Mouse (Mus musculus): ENCODE measurements around the gene Syne1.

Gene Syne1

DNA sequence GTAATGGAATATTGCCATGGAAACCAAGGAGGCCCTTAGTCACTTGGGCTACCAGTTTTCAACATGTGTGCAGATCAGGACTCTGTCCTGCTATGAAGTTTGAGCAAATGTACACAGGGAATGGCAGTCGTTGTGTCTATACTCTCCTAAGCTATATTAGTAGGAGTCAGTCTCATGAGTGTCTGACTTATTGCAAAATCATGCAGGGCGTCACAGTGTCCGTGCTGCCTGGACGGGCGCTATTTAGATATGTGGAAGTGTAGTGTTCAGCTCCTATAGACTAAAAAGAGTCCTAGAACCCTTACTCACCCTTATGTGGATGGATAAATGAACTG is 261.7 kb downstream of the Syne1 start:
- DNase-seq = no peak

DNA sequence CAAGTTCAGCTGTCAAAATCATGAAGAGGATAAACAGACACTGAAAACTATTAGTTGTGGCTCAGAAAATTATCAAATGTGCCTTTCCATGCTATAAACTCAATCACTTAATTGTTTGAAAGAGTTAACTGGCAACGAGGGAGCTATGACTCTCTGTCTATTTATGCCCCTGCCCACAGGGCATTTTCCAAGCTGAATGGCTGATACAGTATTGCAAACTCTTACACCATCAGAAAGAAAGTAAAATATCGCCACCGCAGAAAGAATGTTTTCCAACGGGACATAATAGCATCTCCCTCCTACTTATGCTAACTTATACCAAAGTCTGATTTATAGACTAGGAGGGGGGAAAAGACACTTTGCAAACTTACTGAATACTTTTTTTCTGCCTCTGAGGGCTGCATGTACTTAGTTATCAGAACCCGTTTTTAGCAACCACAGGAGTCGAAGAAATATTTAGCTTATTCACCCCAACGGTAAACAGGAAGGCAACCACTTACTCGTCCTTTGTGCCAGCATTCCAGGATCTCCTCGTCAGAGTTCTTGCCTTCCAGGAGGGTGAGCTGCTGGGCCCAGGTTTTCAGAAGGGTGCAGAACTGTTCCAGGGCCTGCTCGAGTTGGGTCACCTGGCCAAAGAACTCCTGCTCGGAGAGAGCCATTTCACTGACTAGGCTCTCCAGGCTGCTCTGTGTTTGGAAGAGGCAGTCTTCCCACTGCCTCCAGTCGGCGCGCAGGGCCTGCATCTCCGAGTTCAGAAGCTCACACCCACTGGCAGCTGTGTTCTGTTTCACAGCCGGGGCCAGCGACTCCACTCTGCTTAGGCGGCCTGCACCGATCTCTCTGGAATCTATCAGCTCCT is 262.3 kb downstream of the Syne1 start:
- DNase-seq = peak; percentile 51

DNA sequence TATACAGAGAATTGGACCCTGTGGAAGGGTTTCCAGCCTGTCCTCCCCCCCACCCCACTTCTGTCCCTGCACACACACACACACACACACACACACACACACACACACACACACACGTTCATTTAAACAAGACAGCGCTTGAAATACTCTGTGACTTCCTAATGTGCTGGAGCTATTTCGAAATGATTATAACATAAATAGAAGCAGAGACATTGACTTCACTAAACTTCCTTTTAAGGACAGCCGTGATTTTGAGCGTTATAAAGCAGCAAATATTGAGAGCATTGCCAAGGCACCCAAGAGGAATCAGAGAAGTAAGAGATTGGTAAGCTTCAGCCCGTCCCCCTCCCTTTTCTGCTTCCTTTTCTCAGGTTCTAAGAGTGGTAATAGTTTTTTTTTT is 263.0 kb downstream of the Syne1 start:
- no peak for DNase-seq

DNA sequence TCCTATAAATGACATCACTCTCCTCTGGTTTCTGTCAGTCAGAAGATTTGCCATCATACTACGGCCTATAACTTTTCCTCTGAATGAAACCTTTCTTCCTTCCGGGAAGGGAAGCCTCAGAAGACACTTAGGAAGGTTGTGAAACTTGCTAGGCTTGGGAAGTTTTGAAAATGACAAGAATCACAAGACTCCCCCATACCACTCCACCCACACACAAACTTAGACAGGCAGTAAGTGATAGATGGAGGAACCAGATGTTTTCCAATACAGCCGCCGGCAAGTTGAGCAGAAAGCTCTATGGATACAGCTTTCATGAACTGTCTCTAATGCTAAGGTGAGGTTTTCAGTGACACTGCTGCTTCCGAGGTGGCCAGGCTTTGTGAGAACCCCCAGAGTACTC is 275.5 kb downstream of the Syne1 start:
- DNase-seq = no peak

DNA sequence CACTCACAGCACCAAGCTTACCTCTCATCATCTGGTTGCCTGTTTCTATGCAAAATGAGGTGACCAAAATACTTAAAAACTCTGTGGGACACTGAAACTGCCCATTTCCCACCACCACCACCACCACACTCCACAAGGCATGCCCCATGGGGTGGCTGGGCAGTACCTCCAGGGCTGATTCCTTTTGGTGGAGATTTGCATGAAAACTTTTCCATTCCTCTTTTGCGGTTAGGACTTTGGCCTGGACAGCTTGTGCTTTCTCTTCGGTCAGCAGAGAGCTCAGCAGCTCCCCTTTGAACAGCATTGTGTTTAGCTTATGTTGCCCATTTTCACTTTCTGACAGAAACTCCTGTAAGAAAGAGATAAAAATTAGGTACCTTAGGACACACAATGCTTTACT is 280.6 kb downstream of the Syne1 start:
- no peak for DNase-seq

DNA sequence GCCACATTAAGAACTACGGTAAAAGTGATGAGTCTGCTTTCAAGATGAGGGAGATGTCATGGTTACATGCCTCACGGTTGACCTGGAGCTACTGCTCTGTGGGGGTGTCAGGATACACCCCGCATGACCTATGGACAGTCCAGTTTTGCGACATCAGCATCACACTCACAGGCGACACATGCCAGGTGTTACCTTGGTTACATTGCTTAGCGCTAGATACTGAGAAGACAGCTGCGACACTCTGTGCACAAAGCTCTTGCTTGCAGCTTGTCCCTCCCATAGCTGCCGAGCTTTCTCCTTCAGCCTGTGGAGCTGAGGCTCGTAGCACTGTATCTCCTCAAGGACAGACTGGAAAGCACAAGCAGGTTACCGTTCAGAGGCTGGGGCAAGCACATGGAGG is 286.9 kb downstream of the Syne1 start:
- DNase-seq = peak; percentile 34

DNA sequence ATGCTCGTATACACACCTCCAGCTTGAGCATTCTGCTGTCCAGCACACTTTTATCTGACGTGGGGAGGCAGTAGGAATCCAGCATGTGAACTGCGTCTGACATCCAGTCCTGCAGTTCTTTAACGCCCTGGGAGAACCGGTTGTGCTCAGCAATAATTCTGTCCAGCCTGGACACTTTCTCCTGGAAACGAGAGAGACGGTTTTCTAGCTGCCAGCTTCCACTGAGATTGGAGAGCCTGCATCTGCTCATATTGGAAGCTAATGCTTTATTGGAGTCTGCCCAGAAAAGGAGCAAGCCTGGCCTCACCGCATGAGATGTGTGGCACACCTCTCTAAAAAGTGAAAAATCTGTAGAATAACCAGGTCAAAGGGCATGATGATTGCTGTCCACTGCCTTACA is 288.6 kb downstream of the Syne1 start:
- DNase-seq = no peak

DNA sequence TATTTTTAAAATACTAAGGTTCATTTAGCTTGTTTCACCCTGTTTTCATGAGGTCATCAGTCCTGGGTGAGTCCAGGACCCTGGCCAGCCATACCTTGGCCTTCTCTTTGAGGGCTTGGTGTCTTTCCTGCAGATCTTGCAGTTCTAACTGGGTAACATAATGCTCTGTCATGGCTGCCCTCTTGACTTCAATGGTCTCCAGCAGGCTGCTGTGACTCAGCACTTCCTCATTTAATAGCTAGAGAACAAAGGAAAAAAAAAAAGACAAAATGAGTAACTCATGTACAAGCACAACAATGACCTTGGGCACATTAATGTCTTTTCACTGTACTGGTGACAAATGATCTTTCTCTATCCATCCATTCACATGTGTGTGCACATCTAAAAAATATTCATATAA is 294.6 kb downstream of the Syne1 start:
- no peak for DNase-seq

DNA sequence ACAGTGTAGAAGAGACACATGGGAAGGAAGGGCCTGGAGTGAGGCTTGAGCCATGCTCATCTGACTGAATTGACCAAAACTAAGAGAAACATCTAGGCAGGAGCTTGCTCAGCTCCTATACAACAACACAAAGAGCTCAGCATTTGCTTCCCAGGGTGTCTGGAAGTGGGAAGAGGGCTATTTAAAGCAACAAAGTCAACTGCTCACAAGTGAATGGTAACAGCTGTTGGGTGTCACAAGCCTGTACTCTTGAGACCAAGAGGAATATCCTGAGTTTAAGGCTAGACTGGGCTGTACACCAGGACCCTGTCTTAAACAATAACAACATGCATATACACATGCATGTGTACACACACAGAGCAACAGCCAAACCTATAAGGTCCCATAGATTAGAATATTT is 297.5 kb downstream of the Syne1 start:
- no peak for DNase-seq

DNA sequence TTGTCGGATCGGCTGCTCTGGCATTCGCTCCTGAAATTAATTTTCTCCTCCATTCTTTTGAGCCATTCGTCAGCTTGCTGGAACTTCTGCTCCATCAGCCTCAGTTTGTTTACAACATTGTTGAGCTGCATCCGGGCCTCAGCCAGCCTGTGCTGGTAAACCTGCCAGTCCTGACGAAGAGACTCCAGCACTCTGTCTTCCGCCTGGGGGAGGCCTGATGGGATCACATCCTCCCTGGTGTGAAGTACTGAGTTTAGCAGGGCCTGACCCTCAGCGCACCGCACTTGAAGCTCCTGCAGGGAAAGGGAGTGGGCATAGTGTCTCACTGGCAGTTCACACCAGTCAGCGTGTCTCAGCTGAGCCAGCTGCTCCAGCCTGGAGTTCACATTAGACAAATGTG is 300.6 kb downstream of the Syne1 start:
- no peak for DNase-seq

DNA sequence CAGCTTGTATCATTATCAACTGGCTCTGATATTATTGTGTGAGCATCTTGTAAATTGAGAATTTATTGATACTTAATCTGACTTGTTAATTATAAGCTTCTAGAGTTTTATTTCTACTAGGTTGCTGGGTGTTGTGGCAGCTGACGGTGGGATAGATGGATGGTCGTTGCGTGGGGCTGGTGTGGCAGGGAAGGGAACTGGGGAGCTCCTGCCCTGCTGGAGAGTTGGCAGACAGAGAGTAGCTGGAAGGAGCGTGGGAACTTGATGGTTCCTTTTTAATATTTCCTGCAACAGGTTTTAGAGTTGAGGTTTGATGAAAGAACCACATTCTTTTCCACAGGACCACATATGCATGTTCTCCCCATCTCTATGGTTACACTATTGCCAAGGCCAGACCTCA is 311.6 kb downstream of the Syne1 start:
- DNase-seq = no peak

DNA sequence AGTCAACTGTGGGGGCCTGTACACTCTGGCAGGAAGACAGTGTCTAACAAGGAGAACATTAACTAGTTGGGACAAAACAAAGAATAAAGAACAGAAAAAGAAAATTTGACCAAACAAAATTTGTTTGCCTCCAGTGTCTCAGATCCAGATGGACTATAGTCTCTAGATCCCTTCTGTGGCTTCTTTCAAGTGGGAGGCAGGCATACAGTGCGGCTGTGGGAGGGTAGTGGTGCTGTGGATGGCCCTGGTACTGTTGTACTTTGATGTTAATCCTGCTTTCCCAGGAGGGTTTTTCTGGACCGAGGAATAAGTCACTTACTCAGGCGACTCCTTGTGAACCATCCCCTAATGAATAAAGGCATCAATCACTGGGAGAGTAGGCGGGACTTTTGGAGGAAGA is 314.4 kb downstream of the Syne1 start:
- DNase-seq = no peak

DNA sequence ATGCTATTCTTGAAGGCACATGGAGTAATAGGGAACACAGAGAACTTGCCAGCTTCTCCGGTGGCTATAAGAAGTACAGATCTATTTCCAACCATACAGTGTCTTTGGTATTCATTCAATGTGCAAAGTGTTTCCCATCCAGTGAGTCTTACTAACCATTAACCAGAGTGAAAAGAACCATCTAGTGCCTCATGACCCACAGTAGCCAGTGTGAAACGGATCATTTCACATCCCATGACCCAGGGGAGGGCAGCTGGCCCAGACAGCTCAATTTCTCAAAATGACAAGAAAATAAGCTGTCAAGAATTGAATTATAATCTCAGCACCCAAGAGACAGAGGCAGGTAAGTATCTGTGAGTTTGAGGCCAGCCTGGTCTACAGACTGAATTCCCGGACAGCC is 315.1 kb downstream of the Syne1 start:
- DNase-seq = no peak

DNA sequence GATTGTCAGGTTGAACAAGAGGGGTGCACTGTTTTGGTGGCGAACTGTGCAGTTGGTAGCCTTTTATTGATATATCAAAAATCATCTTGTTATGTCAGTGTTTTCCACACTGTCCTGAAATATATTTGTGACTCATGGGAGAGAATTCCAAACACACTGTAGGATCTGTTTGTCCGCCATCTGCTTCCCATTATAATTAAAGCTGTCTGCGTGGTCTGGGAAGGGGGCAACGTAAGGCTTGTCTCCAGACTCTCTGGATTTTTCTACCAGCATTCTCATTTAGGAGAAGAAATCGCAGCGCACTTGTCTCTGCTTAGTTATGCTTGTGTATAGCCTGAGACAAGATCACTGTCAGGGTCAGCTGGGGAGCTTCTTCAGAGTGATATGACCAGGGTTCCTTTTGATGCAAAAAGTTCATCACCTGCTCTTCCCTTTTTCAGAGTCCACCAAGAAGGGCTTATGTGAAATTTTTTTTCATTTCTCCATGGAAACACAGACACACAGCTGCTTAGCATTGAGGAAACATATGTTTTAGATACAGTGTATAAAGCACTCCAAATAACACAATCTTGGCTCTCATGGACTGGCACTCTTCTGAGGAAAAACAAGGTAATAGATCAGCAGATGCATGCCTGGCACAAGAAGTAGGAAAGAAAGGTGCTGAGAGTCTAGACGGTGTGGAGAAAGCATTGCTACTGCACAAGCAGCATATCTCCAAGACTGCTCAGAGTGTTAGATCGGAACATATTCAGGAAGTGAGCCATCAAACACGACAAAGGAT is 316.4 kb downstream of the Syne1 start:
- no peak for DNase-seq

DNA sequence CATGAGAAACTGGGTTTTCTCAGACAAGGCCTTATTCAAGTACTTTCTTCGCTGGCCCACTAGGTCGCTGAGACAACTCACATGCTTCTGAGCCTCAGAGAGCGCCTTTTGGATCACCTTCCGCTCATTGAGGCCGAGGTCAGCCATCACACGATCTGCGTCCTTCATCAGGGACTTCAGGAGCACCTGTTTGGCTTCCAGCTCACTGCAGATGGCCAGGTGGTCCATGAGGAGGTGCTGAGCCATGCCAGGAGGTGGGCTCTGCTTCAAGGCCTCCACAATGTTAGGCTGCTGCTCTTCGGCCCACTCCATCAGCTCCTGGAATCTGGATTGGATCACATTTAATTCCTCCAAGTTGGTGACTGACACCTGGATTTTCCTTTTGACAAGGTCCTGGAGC is 322.2 kb downstream of the Syne1 start:
- no peak for DNase-seq

DNA sequence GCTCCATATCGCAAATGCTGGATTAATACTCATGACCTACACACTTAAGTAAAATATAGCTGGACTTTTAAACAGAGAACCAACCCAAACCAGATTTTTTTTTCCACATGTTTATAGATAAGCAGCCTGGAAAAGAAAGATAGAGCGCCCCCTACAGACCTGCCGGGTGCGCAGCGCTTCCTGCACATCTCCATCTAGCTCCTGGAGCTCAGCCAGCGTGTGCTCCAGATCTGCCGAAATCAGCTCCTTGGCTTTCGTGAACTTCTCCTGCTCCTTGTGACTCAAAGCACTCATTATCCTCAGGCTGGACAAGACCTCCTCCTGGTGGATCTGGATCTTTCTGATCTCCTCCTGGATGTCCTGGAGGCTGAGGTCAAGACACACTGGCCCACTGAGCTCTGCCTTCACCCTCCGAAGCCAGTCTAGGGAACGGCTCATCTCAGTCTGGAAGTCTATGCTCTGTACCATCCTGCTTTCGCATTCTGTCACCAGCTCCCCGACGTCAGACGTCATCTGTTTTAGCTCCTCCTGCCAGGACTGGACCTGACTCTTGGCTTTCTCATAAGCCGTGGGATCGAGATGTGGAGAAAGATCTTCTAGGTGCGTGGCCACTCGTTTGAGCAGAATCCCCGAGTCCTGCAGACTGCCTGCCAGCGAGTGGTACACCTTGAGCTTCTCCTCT is 323.7 kb downstream of the Syne1 start:
- no peak for DNase-seq

DNA sequence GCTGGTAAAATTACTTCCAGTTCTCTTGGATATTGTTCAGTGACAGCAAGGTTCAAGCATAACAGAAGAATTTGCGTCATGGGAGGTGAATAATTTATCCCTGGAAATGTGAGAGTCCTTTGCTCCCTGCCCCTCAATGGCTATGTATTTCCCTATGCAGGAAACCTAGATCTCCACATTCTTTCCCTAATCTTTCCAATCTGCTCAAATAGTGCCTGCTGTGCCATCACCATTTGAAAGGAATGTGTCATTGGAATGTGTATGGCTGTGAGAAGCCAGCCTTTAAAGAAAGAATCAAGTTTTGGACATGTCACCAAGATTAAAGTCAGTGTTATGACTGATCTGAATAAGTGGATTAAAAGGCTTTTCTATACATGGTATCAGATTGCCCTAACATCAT is 335.3 kb downstream of the Syne1 start:
- DNase-seq = no peak

DNA sequence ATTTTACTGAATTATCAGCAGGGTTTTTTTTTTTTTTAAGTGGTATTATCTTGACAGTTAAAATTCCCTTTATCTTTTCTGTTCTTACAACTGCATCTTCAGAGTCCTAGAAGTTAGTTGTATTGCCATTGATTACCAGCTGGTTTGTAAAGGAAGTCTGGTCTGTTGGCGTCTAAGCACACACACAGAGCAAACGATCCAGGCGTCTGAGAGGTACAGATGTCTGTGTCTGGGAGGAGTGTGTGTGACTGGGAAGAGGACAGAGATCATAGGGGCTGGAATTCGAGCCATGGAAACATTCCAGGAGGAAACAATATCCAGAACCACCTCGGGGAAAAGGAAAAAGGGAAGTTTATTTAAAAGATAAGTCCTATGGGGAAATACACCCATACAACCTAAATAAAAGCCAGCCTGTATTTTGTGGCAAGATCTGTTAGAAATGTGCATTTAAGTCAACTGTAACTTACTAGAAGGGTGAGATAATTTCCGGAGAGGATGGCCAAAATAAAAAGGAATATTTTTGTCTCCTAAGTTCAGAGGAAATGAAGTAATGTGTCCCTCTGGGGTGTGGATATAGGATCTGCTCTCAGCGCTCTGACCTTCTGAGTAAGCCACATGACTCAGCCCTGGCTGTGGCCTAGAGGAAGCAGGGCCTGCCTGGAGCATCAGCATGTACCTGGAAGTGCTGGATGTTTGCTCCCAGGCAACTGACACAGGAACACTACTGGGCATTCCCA is 343.2 kb downstream of the Syne1 start:
- no peak for DNase-seq

DNA sequence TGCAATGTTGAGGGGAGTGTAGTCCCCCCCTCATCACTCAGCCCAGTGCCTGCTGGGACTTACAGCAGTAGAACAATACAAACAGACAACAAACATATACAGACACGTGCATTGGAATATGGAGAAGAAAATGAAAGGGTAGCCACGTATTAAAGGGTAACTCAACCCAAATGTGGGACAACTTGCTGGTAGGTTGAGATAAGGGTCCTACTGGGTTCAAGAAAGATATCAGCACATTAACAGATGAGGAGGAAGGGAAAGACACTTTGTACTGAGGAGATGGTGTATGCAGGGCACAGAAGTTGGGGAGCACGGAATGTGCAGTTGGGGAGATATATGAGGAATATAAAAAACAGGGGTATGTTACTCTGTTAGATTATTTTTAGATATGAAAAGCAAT is 345.3 kb downstream of the Syne1 start:
- no peak for DNase-seq

DNA sequence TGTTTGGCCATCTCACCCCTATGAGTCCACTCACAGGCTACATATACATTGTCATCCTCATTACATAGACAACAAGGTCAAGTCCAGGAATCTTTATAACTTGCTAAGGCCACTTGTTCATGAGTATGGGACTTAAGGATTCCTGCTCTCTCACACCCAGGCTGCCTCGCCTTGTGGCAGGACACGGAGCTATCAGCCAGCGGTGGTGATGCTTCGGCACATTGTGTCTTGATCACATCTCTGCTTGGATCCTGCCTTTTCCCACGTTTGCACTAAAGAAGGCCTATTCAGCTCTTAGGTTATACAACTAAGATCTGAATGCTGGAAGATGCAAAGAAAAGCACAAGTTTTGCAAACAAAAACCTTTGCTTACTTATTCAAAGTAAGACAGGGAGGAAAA is 345.7 kb downstream of the Syne1 start:
- DNase-seq = no peak

DNA sequence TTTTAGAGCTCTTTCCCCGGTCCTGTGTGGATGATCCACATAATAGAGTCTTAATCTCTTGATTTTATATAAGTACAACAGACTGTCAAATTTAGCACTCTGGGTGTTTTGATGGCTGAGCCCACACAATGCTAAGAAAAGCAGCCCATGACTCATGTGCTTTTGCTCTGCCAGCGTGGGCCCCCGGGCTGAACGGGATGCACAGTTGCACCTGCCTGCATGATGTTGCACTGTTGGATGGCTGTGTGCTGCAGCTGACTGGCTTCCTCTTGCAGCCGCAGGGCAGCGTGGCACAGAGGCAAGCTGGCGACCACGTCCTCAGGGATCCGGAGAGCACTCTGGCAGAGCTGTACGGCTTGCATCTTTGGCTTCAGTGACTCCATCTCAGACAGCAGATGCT is 347.4 kb downstream of the Syne1 start:
- peak; percentile 82 for DNase-seq

DNA sequence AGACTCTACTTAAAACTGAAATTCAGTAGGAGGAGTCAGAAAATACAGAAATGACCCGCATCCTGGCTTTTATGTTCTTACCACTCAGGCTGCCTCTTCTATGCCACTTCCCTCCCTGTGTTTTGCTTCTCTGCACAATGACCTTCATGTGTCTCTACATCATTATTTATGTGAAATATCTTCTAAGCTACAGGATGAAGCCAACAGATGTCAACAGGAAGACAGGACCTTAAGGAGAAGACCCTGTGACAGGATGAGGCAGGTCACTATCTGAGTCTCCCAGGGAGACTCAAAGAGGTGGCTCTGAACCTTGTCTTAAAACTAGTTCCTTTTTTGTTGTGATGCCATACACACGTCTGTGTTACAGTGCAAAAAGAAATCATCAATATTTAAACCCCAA is 353.9 kb downstream of the Syne1 start:
- no peak for DNase-seq

DNA sequence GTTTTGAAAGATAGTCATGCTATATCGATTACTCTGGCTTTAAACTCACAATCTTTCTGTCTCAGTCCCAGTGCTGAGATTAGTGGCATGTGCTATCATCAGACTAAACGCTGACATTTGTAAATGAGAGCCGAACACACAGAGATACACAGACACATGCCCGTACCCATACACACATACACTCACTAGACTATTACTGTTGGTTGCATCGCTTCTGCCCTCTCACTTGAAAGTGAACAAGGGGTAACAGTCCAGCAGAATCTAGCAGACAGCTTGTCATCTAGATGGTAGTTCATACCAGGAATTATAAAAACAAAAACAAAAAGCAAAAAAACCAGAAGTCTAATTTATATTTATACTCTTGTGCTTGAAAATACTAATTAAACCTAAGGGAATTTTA is 355.0 kb downstream of the Syne1 start:
- DNase-seq = no peak
